Mouse (Mus musculus): ENCODE results near the gene Cnn2.

The Cnn2 gene

DNA sequence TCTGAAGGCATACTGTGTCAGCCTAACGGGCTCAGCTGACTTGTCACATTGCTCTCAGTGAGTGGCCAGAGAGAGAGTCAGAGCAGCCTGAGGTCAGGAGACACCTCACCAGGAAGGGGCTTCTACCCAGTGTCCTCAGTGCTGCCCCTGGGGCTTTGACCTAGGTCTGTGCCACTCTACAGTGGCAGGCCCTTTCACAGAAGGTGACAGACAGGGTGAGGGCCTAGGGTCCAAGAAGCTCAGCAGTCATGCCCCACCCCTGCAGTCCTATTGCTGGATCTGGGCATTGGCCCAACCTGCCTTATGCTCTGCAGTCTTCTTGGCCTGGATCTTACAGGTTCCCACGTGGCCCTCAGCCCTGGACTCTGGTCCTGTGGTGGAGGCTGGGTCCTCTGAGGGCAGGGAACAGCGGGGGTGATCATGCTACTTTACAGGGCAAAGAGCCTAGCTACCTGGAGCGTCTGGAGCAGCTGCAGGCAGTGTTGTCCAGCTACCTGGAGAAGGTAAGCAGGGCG is 21.4 kb upstream of the Cnn2 start:
- in situ Hi-C loops (cut with MboI; ENCODE audit: unreplicated experiment in 2 of 2) = loop anchor here (5.0 to 25.0 kb wide), 2 partner anchors 85 to 295 kb away; partner anchors contain the start of genes Dazap1 (in 1 of the 2) and Gamt (in 1 of the 2)

DNA sequence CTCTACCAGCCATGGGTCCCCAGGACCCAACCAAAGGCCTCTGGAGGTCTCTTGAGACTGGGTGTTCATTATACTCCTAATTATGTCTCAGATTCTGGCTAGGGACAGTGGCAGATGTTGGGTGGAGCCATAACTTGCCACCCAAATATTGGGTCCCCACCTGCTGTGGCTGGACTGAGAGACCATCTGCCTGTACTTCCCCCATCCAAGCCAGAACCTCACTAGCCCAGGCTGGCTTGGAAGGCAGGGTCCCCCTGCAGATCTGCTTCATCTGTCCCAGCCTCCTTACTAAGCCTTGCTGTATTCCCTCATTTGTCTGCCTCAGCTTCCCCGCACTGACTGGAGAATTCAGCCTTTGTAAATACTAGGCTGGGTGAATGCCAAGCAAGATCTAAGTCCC is 20.2 kb upstream of the Cnn2 start:
- in situ Hi-C loops (cut with MboI; ENCODE audit: unreplicated experiment in 2 of 2) = loop anchor here (5.0 to 25.0 kb wide), 2 partner anchors 86 to 294 kb away; partner anchors contain the start of genes Dazap1 (in 1 of the 2) and Gamt (in 1 of the 2)

DNA sequence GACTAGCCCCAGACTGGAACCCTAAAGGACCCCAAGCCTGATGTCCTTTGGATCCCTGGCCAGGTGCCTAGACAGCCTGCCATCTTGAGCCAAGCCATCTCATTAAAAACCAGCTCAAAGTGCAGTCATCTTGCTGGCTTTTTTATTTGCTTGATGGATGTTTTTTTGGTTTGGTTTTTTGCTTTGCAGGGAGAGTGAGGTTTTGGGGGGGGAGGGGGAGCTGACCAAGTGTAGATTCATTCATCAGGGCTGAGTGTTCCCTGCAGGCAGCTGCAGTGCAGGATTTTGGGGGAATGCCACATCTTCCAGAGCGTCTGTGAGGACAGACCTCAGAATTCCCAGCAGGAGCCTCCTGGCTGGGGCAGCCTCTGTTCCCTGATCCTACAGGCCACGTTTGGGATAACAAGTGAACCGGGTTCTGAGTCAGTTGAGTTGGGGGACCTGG is 19.2 kb upstream of the Cnn2 start:
- in situ Hi-C loops (cut with MboI; ENCODE audit: unreplicated experiment in 2 of 2) = loop anchor here (5.0 to 25.0 kb wide), 2 partner anchors 87 to 293 kb away; partner anchors contain the start of genes Dazap1 (in 1 of the 2) and Gamt (in 1 of the 2)

DNA sequence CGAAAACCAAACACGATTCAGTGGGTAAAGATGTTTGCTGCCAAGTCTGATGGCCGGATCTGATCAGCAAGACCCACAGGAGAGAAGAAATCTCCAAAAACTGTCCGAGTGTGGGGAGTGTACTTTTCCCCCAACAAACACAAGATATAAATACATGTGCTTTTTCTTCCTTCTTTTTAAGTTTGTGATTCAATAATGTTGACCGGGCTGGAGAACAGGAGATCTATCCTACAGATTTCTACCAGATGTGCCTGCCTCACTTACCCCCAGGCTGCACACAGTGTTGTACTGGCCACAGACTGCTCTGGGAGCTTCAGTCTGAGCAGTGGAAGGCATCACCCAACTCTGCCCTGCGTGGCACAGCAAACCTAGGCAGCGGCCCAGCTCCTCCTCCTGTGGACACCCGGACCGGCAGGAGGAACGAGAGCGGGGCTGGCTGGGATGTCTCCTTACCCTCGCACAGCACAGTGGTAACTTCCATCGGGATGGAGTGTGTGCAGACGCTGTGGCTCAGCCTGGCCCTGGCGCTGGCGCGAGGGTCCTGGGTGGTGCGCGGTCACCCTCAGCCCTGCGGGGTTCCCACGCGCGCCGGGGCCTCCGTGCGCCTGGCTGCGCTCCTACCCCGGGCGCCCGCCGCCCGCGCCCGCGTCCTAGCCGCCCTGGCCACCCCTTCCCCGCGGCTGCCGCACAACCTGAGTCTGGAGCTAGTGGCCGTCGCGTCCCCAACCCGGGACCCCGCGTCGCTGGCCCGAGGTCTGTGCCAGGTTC is 17.8 kb upstream of the Cnn2 start, which contains the start of gene Grin3b:
Grin3b (plus strand) TSS at position 301 of the 768 bp plus-strand sequence.
- in situ Hi-C loops (cut with MboI; ENCODE audit: unreplicated experiment in 2 of 2) = loop anchor here in 1 of 2 experiments (25.0 kb wide), 1 partner anchor 292 kb away; the partner anchor contains the start of genes Dazap1 and Gamt

DNA sequence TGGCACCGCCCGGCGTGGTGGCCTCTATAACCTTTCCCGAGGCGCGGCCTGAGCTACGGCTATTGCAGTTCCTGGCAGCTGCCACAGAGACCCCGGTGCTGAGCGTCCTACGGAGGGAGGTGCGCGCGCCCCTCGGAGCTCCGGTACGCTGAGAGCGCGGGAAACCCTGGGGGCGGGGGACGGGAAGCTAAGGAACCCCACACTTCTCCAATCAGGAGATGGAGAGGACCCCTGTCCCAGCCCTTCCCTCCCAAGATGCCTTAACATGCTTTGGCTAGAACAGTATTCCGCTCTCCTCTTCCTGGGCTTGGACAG is 17.2 kb upstream of the Cnn2 start:
- in situ Hi-C loops (cut with MboI; ENCODE audit: unreplicated experiment in 2 of 2) = loop anchor here in 1 of 2 experiments (25.0 kb wide), 1 partner anchor 291 kb away; the partner anchor contains the start of genes Dazap1 and Gamt

DNA sequence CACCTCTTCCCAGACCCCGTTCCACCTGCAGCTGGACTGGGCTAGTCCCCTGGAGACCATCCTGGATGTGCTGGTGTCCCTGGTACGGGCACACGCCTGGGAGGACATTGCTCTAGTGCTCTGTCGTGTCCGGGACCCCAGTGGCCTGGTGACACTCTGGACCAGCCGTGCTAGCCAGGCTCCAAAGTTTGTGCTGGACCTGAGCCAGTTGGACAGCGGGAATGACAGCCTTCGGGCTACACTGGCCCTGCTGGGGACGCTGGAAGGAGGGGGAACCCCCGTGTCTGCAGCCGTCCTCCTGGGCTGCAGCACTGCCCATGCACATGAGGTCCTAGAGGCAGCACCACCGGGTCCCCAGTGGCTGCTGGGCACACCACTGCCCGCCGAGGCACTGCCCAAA is 15.6 kb upstream of the Cnn2 start:
- in situ Hi-C loops (cut with MboI; ENCODE audit: unreplicated experiment in 2 of 2) = loop anchor here in 1 of 2 experiments (25.0 kb wide), 1 partner anchor 289 kb away; the partner anchor contains the start of genes Dazap1 and Gamt

DNA sequence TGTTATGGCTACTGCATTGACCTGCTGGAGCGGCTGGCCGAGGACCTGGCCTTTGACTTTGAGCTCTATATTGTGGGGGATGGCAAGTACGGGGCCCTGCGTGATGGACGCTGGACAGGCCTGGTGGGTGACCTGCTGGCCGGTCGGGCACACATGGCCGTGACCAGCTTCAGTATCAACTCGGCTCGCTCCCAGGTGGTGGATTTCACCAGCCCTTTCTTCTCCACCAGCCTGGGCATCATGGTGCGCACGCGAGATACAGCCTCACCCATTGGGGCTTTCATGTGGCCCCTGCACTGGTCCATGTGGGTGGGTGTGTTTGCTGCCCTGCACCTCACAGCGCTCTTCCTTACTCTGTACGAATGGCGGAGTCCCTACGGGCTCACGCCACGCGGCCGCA is 14.3 kb upstream of the Cnn2 start:
- in situ Hi-C loops (cut with MboI; ENCODE audit: unreplicated experiment in 2 of 2) = loop anchor here in 1 of 2 experiments (25.0 kb wide), 1 partner anchor 288 kb away; the partner anchor contains the start of genes Dazap1 and Gamt

DNA sequence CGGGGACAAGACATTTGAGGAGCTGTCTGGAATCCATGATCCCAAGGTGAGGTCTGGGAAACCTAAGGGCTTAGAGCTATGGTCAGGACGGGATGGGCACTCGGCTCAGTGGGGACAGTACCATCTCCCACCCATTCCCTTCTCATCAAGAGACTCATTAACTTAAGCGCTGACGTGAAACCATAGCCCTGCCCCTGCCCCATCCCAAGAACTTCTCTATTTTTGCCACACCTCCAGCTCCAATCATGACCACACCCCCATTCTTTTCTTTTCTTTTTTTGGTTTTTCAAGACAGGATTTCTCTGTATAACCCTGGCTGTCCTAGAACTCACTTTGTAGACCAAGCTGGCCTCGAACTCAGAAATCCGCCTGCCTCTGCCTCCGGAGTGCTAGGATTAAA is 13.7 kb upstream of the Cnn2 start:
- in situ Hi-C loops (cut with MboI; ENCODE audit: unreplicated experiment in 2 of 2) = loop anchor here in 1 of 2 experiments (25.0 kb wide), 1 partner anchor 288 kb away; the partner anchor contains the start of genes Dazap1 and Gamt

DNA sequence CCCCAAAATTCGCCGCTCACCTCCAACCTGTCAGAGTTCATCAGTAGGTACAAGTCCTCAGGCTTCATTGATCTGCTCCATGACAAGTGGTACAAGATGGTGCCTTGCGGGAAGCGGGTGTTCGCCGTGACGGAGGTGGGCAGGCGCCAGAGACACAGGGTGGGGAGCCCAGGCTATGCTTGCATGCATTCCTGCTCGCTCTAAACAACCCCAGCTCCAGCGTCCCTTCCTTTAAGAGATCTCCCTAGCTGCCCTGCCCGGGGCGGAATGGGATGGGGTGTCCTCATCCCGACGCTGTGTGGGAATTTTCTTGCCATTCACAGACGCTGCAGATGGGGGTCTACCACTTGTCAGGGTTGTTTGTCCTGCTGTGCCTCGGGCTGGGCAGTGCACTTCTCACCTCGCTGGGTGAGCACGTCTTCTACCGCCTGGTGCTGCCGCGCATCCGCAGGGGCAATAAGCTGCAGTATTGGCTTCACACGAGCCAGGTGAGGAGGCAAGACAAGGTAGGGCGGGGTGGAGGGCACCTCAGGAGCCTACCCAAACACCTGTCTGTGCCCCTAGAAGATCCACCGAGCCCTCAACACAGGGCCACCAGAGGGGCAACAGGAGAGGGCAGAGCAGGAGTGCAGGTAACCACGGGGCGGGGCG is 12.2 kb upstream of the Cnn2 start:
- in situ Hi-C loops (cut with MboI; ENCODE audit: unreplicated experiment in 2 of 2) = no loop called here

DNA sequence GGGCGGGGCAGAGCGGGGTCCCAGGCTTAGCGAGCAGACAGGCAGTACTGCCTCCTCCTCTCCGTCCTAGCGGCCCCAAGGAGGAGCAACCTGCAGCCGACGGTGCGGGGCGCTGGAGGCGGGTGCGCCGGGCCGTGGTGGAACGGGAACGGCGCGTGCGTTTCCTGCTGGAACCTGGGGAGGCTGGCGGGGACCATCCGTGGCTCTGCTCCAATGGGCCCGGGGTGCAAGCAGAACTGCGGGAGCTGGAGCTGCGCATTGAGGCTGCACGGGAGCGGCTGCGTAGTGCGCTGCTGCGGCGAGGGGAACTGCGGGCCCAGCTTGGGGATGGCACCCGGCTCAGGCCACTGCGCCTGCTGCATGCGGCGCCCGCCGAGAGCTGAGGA is 11.7 kb upstream of the Cnn2 start:
- in situ Hi-C loops (cut with MboI; ENCODE audit: unreplicated experiment in 2 of 2) = no loop called here

DNA sequence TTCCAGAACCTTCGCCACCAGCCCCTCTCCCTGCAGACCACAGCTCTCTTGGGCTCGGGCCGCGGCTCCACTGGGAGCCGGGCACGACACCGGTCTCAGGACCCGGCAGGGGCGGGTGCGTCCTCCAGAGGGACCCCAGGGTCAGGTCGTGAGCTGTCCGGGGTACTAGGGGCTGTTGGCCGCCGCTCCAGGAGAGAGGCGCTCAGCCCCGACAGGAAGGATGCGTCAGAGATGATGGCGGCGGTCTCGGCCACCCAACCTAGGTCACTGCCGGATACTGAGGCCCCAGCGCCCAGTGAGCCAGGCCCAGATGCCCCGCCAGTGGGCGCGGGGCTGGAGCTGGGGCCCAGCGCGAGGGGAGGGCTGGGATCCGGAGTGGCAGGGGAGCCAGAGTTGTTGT is 11.1 kb upstream of the Cnn2 start:
- in situ Hi-C loops (cut with MboI; ENCODE audit: unreplicated experiment in 2 of 2) = no loop called here

DNA sequence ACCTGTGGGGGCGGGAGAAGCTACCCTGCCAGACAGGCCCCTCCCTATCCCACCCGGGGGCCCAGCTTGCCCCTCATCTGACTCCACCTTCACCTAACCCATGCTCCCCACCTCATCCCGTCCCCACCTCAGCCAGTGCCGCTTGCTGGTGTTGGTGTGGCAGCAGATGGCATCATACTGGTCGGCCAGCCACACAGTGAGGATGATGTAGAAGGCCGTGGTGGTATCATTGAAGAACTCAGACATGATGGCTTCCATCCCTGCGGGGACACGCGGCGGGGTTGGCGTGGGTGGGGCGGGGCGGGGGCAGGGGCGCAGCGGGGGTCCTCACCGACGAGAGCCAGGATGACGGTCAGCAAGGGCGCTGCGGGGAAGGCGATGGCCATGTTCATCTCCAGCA is 10.3 kb upstream of the Cnn2 start:
- in situ Hi-C loops (cut with MboI; ENCODE audit: unreplicated experiment in 2 of 2) = no loop called here

DNA sequence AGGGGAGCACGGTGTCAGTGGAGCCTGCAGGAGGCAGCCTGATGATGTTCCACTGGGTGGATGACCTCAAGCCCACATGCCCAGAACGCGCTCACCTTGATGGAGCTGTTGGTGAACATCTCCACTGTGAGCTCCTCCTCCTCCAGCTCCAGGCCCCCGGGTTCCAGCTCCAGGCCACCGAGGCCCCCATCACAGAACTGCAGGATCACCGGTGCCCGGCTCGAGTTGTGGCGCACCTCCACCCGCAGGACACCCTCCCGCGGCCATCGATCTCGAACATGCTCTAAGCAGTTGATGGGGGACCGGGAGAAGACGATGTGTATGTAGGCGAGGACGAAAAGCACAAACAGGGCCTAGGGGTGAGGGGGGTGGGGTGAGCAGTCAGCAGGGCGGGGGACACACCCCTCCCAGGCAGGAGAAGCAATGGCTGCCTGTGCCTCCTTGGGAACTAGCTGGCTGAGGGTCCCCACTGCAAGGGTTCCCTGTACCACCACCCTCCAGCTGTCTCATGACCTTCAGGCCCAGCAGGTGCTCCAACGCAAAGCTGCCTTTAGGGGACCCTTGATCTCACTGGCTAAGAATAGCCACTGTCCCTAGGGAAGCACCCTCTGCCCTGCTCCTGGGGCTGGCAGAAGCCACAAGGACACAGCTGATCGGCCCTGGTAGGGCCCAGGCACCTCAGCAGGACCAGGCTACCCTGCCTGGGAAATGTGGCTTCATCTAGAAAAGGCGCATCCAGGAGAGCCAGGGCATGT is 8.8 kb upstream of the Cnn2 start:
- in situ Hi-C loops (cut with MboI; ENCODE audit: unreplicated experiment in 2 of 2) = loop anchor here in 1 of 2 experiments (10.0 kb wide), 1 partner anchor 135 kb away; the partner anchor contains the start of gene Stk11

DNA sequence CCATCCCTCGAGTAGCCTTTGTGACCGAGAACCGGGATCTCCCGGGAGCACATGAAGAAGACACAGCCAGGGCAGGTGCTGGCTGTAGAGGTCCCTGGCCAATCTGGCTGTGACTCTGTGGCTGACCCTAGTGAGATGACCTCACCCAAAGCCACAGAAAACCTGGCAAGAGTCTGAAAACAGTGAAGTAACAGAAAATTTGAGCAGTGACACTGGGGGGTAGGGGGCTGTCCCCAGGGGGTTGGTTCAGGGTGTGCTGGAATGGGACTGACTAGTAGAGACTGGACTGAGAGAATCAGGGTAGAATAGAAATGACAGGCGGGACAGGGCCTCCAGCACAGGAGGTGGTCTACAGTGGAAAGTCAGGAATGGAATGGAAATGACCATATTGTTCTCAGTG is 5.2 kb upstream of the Cnn2 start:
- in situ Hi-C loops (cut with MboI; ENCODE audit: unreplicated experiment in 2 of 2) = loop anchor here in 1 of 2 experiments (10.0 kb wide), 1 partner anchor 132 kb away; the partner anchor contains the start of gene Stk11

DNA sequence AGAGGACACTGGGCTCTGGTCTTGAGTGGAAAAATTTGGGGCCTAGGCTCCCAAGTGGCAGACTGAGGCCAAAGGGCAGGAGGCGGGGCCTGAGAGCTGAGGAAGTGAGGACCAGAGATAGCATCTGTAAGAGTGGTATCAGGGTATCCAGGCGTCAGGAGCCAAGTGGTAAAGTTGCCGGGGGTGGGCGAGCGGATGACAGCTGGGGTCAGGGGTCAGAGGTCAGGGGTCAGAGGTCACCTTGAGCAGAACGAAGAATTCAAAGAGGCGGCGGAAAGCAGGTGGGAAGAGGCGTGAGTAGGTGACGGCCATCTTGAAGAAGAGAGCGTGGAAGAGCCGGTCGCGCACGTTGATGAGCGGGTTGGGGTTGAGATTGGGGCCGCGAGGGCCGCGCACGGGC is 4.7 kb upstream of the Cnn2 start:
- in situ Hi-C loops (cut with MboI; ENCODE audit: unreplicated experiment in 2 of 2) = loop anchor here in 1 of 2 experiments (10.0 kb wide), 1 partner anchor 131 kb away; the partner anchor contains the start of gene Stk11

DNA sequence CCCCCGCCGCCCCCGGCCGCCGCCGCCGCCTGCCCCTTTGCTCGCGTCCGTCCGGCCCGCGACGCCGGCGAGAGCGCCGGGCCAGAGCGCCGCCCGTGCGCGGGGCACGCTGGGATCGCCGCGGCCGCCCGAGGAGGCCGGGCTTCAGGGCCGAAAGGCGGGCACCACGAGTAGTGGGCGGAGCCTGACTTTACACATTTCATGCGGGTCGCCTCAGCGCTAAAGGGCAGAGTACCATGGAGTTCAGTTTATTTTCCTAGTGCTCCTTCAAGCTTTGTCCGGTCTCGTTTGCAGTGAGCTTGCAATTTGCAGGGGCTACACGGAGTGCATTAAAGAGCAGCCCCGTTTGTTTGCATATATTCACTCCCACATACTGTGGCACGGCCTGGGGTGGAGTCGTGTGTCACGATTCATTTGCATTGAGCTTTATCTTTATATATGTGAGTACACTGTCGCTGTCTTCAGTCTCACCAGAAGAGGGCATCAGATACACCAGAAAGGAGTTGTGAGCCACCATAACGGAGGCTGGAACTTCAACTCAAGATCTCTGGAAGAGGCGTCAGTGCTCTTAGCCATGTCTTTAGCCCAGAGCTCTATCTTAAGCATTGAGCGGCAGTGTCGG is 4.1 kb upstream of the Cnn2 start, which contains the start of gene Tmem259:
Tmem259 (minus strand) TSS at position 136 of the 622 bp plus-strand sequence.
- in situ Hi-C loops (cut with MboI; ENCODE audit: unreplicated experiment in 2 of 2) = loop anchor here in 1 of 2 experiments (10.0 kb wide), 1 partner anchor 130 kb away; the partner anchor contains the start of gene Stk11

DNA sequence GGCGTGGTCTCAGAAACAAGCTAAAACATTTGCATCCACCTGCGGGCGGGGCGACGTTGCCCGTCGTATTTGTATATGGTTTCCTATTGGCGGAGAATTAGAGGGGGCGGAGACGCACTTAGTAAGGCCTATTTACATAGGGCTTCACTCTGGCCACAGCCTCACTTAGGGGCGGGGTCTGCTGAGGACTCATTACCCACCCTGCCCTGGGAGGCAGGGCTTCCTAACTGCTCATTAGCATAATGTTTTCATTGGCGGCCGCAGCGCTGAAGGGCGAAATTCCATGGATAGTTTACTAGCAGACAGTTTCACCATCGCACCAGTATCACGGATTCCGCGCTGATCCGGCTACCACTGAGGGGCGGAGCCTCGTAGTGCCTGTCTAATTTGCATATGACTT is 3.5 kb upstream of the Cnn2 start:
- in situ Hi-C loops (cut with MboI; ENCODE audit: unreplicated experiment in 2 of 2) = loop anchor here (5.0 to 10.0 kb wide), 4 partner anchors 47 to 130 kb away; partner anchors contain the start of gene Stk11 (in 1 of the 2)

DNA sequence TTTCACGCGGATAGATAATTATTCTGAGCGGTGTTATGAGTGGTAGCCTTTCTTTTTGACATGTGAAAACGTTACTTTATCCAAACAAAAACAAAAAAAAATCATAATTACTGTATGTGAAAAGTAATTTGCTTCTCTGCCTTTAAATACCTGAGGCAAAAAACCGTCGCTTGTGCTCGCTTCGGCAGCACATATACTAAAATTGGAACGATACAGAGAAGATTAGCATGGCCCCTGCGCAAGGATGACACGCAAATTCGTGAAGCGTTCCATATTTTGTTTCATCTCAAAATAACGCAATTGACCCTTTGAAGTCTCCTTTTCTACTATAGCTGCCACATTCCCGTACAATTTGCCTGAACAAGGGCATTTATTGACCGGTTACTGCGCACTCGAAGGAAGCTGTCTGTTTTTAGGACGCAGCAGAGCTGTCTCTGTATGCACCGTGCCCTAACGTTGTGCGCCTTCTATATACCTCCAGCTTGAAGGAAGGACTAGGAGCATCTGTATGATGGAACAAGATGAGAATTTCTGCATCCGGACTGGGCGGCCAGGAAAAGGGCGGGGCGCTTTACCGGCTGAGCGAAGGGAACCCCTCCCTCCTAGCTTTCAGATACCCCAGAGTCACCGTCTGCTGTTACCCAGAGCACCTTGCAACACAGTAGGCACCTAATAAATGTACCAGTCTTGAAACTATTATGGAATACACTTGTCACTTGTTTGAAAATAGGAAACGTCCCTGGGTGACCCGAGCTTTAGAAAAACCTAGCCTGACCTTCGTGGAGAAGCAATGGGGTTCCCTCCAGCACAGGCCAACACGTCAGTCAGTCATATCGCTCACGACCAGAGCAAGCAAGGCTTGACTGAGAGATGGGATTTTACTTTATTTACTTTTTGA is 2.8 kb upstream of the Cnn2 start:
- in situ Hi-C loops (cut with MboI; ENCODE audit: unreplicated experiment in 2 of 2) = loop anchor here (5.0 to 10.0 kb wide), 4 partner anchors 47 to 129 kb away; partner anchors contain the start of gene Stk11 (in 1 of the 2)

Measured in v-Abl transformed pro-B cells (cell line).